Comparison of ENCODE assay signal across 12 mouse cellular contexts in the genomic region with DNA sequence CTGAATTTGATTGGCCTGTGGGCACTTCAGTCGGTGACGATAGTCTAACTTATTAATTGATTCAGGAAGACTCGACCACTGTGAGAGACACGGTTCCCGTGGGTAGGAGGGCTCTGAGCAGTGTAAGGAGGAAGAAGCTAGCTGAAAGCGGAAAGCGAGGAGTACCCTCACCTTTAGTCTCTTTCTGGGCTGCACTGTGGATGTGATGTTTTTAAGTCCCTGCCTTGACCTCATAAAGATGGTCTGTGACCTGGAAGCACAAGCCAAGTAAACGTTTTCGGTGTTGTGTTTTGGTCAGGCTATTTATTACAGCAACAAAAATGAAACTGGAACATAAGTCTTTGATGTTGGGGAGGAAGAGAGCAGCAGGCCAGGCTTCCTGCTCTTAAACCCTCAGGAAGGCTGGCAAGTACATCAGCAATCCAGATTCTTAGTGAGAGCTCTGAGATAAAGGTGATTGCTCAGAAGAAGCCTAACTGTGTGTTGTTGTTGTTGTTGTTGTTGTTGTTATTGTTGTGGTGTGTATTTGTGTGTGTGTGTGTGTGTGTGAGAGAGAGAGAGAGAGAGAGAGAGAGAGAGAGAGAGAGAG. TPM values are rescaled to one million over a fixed set of nuclear protein-coding genes. Genes with fewer than 3 reads are reported as not detected.
A peak's percentile ranks its signal among the peaks of the same experiment; 100 is the strongest.
DNase-seq lines count a peak whose midpoint lies in the region; ATAC-seq and TF ChIP-seq lines count a peak whose summit lies in the region.
"Had no signal": no experiment of that assay in that cellular context is flagged by ENCODE, and none has a peak within 500 bp of the region (broad histone marks: within the 10 kb centered on the region; RNA-seq: fewer than 3 reads in every experiment).

No protein-coding gene starts in this region.

- TF ChIP-seq CTCF in heart, adult 2 months (IDR thresholded peaks at IDR 0.05): no peak
- no peak for TF ChIP-seq CTCF in heart, postnatal 0 days (IDR thresholded peaks at IDR 0.05; ENCODE audit: low read depth)

- TF ChIP-seq POLR2A in heart, adult 2 months (IDR thresholded peaks at IDR 0.05; ENCODE audit: insufficient read depth, low read depth, low read length): no peak; the same call in 1 of the 2 replicates

- H3K9ac ChIP-seq in heart, adult 2 months (ENCODE audit: low read depth, low read length): peak overlapping the region; percentile 22; the same call in 1 of the 2 replicates
- no peak overlapping the region for H3K9ac ChIP-seq in heart, postnatal 0 days (replicated peaks; ENCODE audit: low read depth, low read length)
- H3K9ac ChIP-seq: embryonic facial prominence, embryonic 15.5 days; liver, embryonic 15.5 days had no signal

- 50% methylated on average over 9 of the region's 9 CpGs for WGBS in heart, adult 2 months
- WGBS in heart, postnatal 0 days: 64% methylated on average over 9 of the region's 9 CpGs

- peak in 1 of 2 experiments; percentile 45 for DNase-seq in heart, adult 2 months
- DNase-seq in heart, postnatal 36 days: no peak
- DNase-seq in spleen, postnatal 36 days (ENCODE audit: low spot score in 2 of 2): peak; percentile 26 to 46
- no peak for DNase-seq in spleen, postnatal 10 days (ENCODE audit: low spot score in 2 of 2)
- DNase-seq in heart, postnatal 0 days (ENCODE audit: low spot score): no peak
- peak; percentile 26 to 38 for DNase-seq in natural killer cell, adult 2 months (ENCODE audit: low spot score in 2 of 2)
- no peak for DNase-seq in cerebellum, adult 18-20 months
- no peak for DNase-seq in urinary bladder, postnatal 10 days (ENCODE audit: low spot score)
- DNase-seq: cerebellum, adult 11 months had no signal

- H3K4me2 ChIP-seq in heart, postnatal 0 days (ENCODE audit: low read depth, low read length): no peak overlapping the region
- H3K4me2 ChIP-seq: embryonic facial prominence, embryonic 15.5 days; liver, embryonic 15.5 days had no signal

- H3K9me3 ChIP-seq in heart, postnatal 0 days (replicated peaks; ENCODE audit: control insufficient read depth, low read length): no peaks in the 10 kb centered on the region
- H3K9me3 ChIP-seq: embryonic facial prominence, embryonic 15.5 days; liver, embryonic 15.5 days had no signal

- peak overlapping the region; percentile 83 for H3K27ac ChIP-seq in heart, adult 2 months
- H3K27ac ChIP-seq in heart, postnatal 0 days (ENCODE audit: low read depth): peak overlapping the region; percentile 32; the same call in 1 of the 2 replicates
- H3K27ac ChIP-seq: embryonic facial prominence, embryonic 15.5 days; hindbrain, embryonic 10.5 days; liver, embryonic 15.5 days had no signal

- H3K79me2 ChIP-seq in heart, adult 2 months (replicated peaks; ENCODE audit: control insufficient read depth, insufficient read depth, low read length): no peaks in the 10 kb centered on the region

- no peaks in the 10 kb centered on the region for H3K27me3 ChIP-seq in heart, adult 2 months (ENCODE audit: control insufficient read depth, insufficient read depth, low read length)
- no peaks in the 10 kb centered on the region for H3K27me3 ChIP-seq in heart, postnatal 0 days (ENCODE audit: control insufficient read depth, insufficient read depth, low read length)
- H3K27me3 ChIP-seq: embryonic facial prominence, embryonic 15.5 days; liver, embryonic 15.5 days had no signal

- no peak; the same call in 1 of the 2 replicates for ATAC-seq in heart, postnatal 0 days (ENCODE audit: insufficient read depth, low read depth)

- TF ChIP-seq EP300 in heart, adult 2 months (IDR thresholded peaks at IDR 0.05; ENCODE audit: insufficient read depth, low read depth, low read length): peak; percentile 82; the same call in 1 of the 2 replicates
- TF ChIP-seq EP300 in heart, postnatal 0 days (IDR thresholded peaks at IDR 0.05; ENCODE audit: low read depth): peak; percentile 40; the same call in 1 of the 2 replicates

- H3K36me3 ChIP-seq in heart, adult 2 months (ENCODE audit: control insufficient read depth, insufficient read depth, low read length): peaks cover 5% of the 10 kb centered on the region; the same call in 1 of the 2 replicates
- no peaks in the 10 kb centered on the region for H3K36me3 ChIP-seq in heart, postnatal 0 days (replicated peaks; ENCODE audit: control insufficient read depth, insufficient read depth, low read length)
- H3K36me3 ChIP-seq: embryonic facial prominence, embryonic 15.5 days; hindbrain, embryonic 10.5 days; liver, embryonic 15.5 days had no signal

- no peak overlapping the region for H3K4me3 ChIP-seq in heart, adult 2 months
- no peak overlapping the region for H3K4me3 ChIP-seq in heart, postnatal 0 days (ENCODE audit: low read depth, low read length)
- H3K4me3 ChIP-seq: embryonic facial prominence, embryonic 15.5 days; hindbrain, embryonic 10.5 days; liver, embryonic 15.5 days had no signal

- intact Hi-C loops in heart, adult 2 months (cut with DNase I): loop anchor here (2.0 kb wide), 1 partner anchor 43 kb away; no protein-coding TSS in a partner anchor
- intact Hi-C loops in heart, postnatal 36 days (cut with DNase I): loop anchor here (1.0 to 2.0 kb wide), 2 partner anchors 24 to 49 kb away; no protein-coding TSS in a partner anchor

- peaks cover 16% of the 10 kb centered on the region for H3K4me1 ChIP-seq in heart, adult 2 months (ENCODE audit: control insufficient read depth, insufficient read depth, low read length)
- no peaks in the 10 kb centered on the region for H3K4me1 ChIP-seq in heart, postnatal 0 days (ENCODE audit: control insufficient read depth, insufficient read depth)
- H3K4me1 ChIP-seq: embryonic facial prominence, embryonic 15.5 days; liver, embryonic 15.5 days had no signal

RNA-seq across cellular contexts. Expression of gene Galnt15, which starts 23.0 kb away (rescaled TPM):
- total RNA-seq in heart, adult 2 months (2021): 10 to 100 TPM; 10.1 to 18.1 TPM
- 11.2 and 14.6 TPM in 2 replicates for polyA plus RNA-seq in heart, adult 2 months (2012; rRNA removed)
- 10 to 100 TPM; 15.0 to 21.3 TPM for total RNA-seq in heart, postnatal 36 days (2021)
- total RNA-seq in heart, postnatal 0 days (2014; rRNA removed; ENCODE audit: low replicate concordance): 2.7 and 3.3 TPM in 2 replicates
- polyA plus RNA-seq in heart, postnatal 0 days (2015; fragmentation: Nextera tagmentation; extraction: Ambion mirVana): 0.88 and 0.94 TPM in 2 replicates
- polyA plus RNA-seq: liver, embryonic 15.5 days had no signal

Comparison
In these comparisons a context has a peak if more than half of its experiments do, and no peak if none do; other contexts are left out.
1. DNase-seq: peak in spleen, postnatal 36 days (2 of 2) and natural killer cell, adult 2 months (2 of 2); none in heart, postnatal 36 days (0 of 2), spleen, postnatal 10 days (0 of 2), heart, postnatal 0 days (single experiment), cerebellum, adult 18-20 months (0 of 2) and urinary bladder, postnatal 10 days (single experiment).